In genomic region chr7:112085062-112085461, GRCm38 (mm10) we compare ENCODE assay signal across 9 mouse cellular contexts.
DNase-seq lines count a peak whose midpoint lies in the region; ATAC-seq and TF ChIP-seq lines count a peak whose summit lies in the region.
"Had no signal": no experiment of that assay in that cellular context is flagged by ENCODE, and none has a peak within 500 bp of the region (broad histone marks: within the 10 kb centered on the region; RNA-seq: fewer than 3 reads in every experiment).

No protein-coding gene starts in this region.

- no peak overlapping the region for H3K9ac ChIP-seq in kidney, embryonic 14.5 days (ENCODE audit: low read depth, low read length)
- no peak overlapping the region for H3K9ac ChIP-seq in forebrain, postnatal 0 days
- H3K9ac ChIP-seq in hindbrain, postnatal 0 days (replicated peaks; ENCODE audit: low read length), result no peak overlapping the region
- H3K9ac ChIP-seq in stomach, postnatal 0 days (ENCODE audit: low read length), result no peak overlapping the region
- H3K9ac ChIP-seq: embryonic facial prominence, embryonic 12.5 days had no signal

- peak; percentile 94 for TF ChIP-seq CTCF in forebrain, postnatal 0 days (IDR thresholded peaks at IDR 0.05; ENCODE audit: low read depth)
- TF ChIP-seq CTCF in hindbrain, postnatal 0 days (IDR thresholded peaks at IDR 0.05; ENCODE audit: low read depth), result peak; percentile 95
- peak; percentile 99 for TF ChIP-seq CTCF in stomach, postnatal 0 days (IDR thresholded peaks at IDR 0.05; ENCODE audit: low read depth)

- intact Hi-C loops in left cerebral cortex, postnatal 14 days (cut with DNase I), result loop anchor here (2.0 to 10.0 kb wide), 2 partner anchors 96 to 280 kb away; no protein-coding TSS in a partner anchor

- no peak for ATAC-seq in kidney, embryonic 14.5 days (ENCODE audit: low FRiP score, low TSS enrichment)
- ATAC-seq in forebrain, postnatal 0 days, result peak; percentile 71
- 0 out of 2 replicates have a peak, but pooled peaks have one; percentile 59 for ATAC-seq in hindbrain, postnatal 0 days
- 0 out of 2 replicates have a peak, but pooled peaks have one; percentile 59 for ATAC-seq in monocyte, adult 5-6 weeks (replicated peaks; ENCODE audit: insufficient number of reproducible peaks, low FRiP score, low TSS enrichment, poor library complexity, severe bottlenecking)
- peak; percentile 67 for ATAC-seq in stomach, postnatal 0 days (ENCODE audit: low FRiP score, low TSS enrichment)

- peak; percentile 85 for DNase-seq in kidney, adult 18-20 months
- DNase-seq in cerebellum, adult 11-12 months, result peak; percentile 72
- DNase-seq in forebrain, postnatal 0 days, result peak; percentile 87
- peak; percentile 88 for DNase-seq in hindbrain, postnatal 0 days (ENCODE audit: low spot score)
- DNase-seq in left cerebral cortex, postnatal 14 days (ENCODE audit: low spot score in 2 of 2), result peak; percentile 77 to 88
- DNase-seq in stomach, postnatal 0 days (ENCODE audit: low spot score), result peak; percentile 91

- no peaks in the 10 kb centered on the region for H3K27me3 ChIP-seq in kidney, embryonic 14.5 days (ENCODE audit: control insufficient read depth, insufficient read depth, low read length)
- H3K27me3 ChIP-seq in forebrain, postnatal 0 days (ENCODE audit: insufficient read depth, low read length), result no peaks in the 10 kb centered on the region
- no peaks in the 10 kb centered on the region for H3K27me3 ChIP-seq in hindbrain, postnatal 0 days (ENCODE audit: insufficient read depth, low read length)
- H3K27me3 ChIP-seq in stomach, postnatal 0 days (ENCODE audit: control insufficient read depth, insufficient read depth, low read length), result no peaks in the 10 kb centered on the region
- H3K27me3 ChIP-seq: embryonic facial prominence, embryonic 12.5 days had no signal

- WGBS in kidney, embryonic 14.5 days, result 46% methylated on average over 4 of the region's 4 CpGs
- 35% methylated on average over 4 of the region's 4 CpGs for WGBS in forebrain, postnatal 0 days
- WGBS in hindbrain, postnatal 0 days, result 37% methylated on average over 4 of the region's 4 CpGs
- 31% methylated on average over 4 of the region's 4 CpGs for WGBS in stomach, postnatal 0 days

- H3K4me2 ChIP-seq in kidney, embryonic 14.5 days (replicated peaks; ENCODE audit: low read depth, low read length), result no peak overlapping the region
- H3K4me2 ChIP-seq in forebrain, postnatal 0 days (ENCODE audit: low read depth), result no peak overlapping the region
- H3K4me2 ChIP-seq in hindbrain, postnatal 0 days (ENCODE audit: low read depth, low read length), result no peak overlapping the region
- H3K4me2 ChIP-seq in stomach, postnatal 0 days (replicated peaks; ENCODE audit: low read depth), result no peak overlapping the region
- H3K4me2 ChIP-seq: embryonic facial prominence, embryonic 12.5 days had no signal

- no peak for TF ChIP-seq EP300 in stomach, postnatal 0 days (optimal IDR thresholded peaks at IDR 0.05)

- no peaks in the 10 kb centered on the region for H3K9me3 ChIP-seq in kidney, embryonic 14.5 days (ENCODE audit: control insufficient read depth, low read length)
- H3K9me3 ChIP-seq in forebrain, postnatal 0 days (ENCODE audit: low read length), result no peaks in the 10 kb centered on the region
- H3K9me3 ChIP-seq in hindbrain, postnatal 0 days (ENCODE audit: low read length), result no peaks in the 10 kb centered on the region
- no peaks in the 10 kb centered on the region for H3K9me3 ChIP-seq in stomach, postnatal 0 days (ENCODE audit: control insufficient read depth, low read length)
- H3K9me3 ChIP-seq: embryonic facial prominence, embryonic 12.5 days had no signal

- H3K36me3 ChIP-seq in kidney, embryonic 14.5 days (ENCODE audit: control insufficient read depth, insufficient read depth, low read length), result peaks cover 63% of the 10 kb centered on the region
- H3K36me3 ChIP-seq in forebrain, postnatal 0 days (ENCODE audit: insufficient read depth), result peaks cover 54% of the 10 kb centered on the region
- peaks cover 31% of the 10 kb centered on the region for H3K36me3 ChIP-seq in hindbrain, postnatal 0 days (ENCODE audit: insufficient read depth, low read length)
- H3K36me3 ChIP-seq in stomach, postnatal 0 days (ENCODE audit: control insufficient read depth, insufficient read depth, low read length), result peaks cover 12% of the 10 kb centered on the region

- no peak overlapping the region for H3K4me3 ChIP-seq in kidney, embryonic 14.5 days (ENCODE audit: low read length)
- H3K4me3 ChIP-seq in forebrain, postnatal 0 days (ENCODE audit: low read depth, low read length), result no peak overlapping the region
- no peak overlapping the region for H3K4me3 ChIP-seq in hindbrain, postnatal 0 days (ENCODE audit: low read length)
- H3K4me3 ChIP-seq in stomach, postnatal 0 days (ENCODE audit: low read depth, low read length), result no peak overlapping the region
- H3K4me3 ChIP-seq: embryonic facial prominence, embryonic 12.5 days had no signal

- no peaks in the 10 kb centered on the region for H3K4me1 ChIP-seq in kidney, embryonic 14.5 days (ENCODE audit: control insufficient read depth, insufficient read depth, low read length)
- no peaks in the 10 kb centered on the region for H3K4me1 ChIP-seq in forebrain, postnatal 0 days (ENCODE audit: insufficient read depth)
- no peaks in the 10 kb centered on the region for H3K4me1 ChIP-seq in hindbrain, postnatal 0 days (ENCODE audit: insufficient read depth, low read length)
- no peaks in the 10 kb centered on the region for H3K4me1 ChIP-seq in stomach, postnatal 0 days (replicated peaks; ENCODE audit: control insufficient read depth, insufficient read depth)
- H3K4me1 ChIP-seq: embryonic facial prominence, embryonic 12.5 days had no signal

- H3K27ac ChIP-seq in kidney, embryonic 14.5 days (ENCODE audit: low read depth, low read length), result no peak overlapping the region
- H3K27ac ChIP-seq in forebrain, postnatal 0 days (ENCODE audit: low read depth, low read length), result no peak overlapping the region
- no peak overlapping the region for H3K27ac ChIP-seq in hindbrain, postnatal 0 days
- H3K27ac ChIP-seq in stomach, postnatal 0 days (replicated peaks), result no peak overlapping the region
- H3K27ac ChIP-seq: embryonic facial prominence, embryonic 12.5 days had no signal
